In genomic region chr9:37254531-37255110, GRCm38 (mm10) we compare ENCODE assay signal across 8 mouse cellular contexts. TPM values are rescaled to one million over a fixed set of nuclear protein-coding genes. Genes with fewer than 3 reads are reported as not detected.
DNase-seq lines count a peak whose midpoint lies in the region; ATAC-seq lines count a peak whose summit lies in the region.

No protein-coding gene starts in this region.

- H3K36me3 ChIP-seq in lung, embryonic 15.5 days, result no peaks in the 10 kb centered on the region
- no peaks in the 10 kb centered on the region for H3K36me3 ChIP-seq in forebrain, embryonic 10.5 days (replicated peaks)
- no peaks in the 10 kb centered on the region for H3K36me3 ChIP-seq in limb, embryonic 15.5 days

- no peak overlapping the region for H3K27ac ChIP-seq in lung, embryonic 15.5 days
- peak overlapping the region; percentile 82 for H3K27ac ChIP-seq in forebrain, embryonic 10.5 days
- no peak overlapping the region for H3K27ac ChIP-seq in limb, embryonic 15.5 days

- H3K9ac ChIP-seq in lung, embryonic 15.5 days, result no peak overlapping the region
- H3K9ac ChIP-seq in limb, embryonic 15.5 days, result no peak overlapping the region

- H3K4me3 ChIP-seq in lung, embryonic 15.5 days, result peak overlapping the region; percentile 44
- peak overlapping the region; percentile 60 for H3K4me3 ChIP-seq in forebrain, embryonic 10.5 days
- peak overlapping the region; percentile 39 for H3K4me3 ChIP-seq in limb, embryonic 15.5 days

- DNase-seq in lung, postnatal 4 days, result no peak
- no peak for DNase-seq in forebrain, embryonic 10.5 days (ENCODE audit: extremely low spot score, low spot score)
- peak; percentile 31 for DNase-seq in retina, postnatal 1 day
- DNase-seq in gastrocnemius, postnatal 14 days, result no peak
- DNase-seq in layer of hippocampus, postnatal 25 days (ENCODE audit: extremely low spot score in 1 of 2, low spot score in 1 of 2), result no peak

- intact Hi-C loops in gastrocnemius, postnatal 14 days (cut with DNase I; ENCODE audit: low total_unique reads), result no loop called here

- H3K9me3 ChIP-seq in lung, embryonic 15.5 days, result no peaks in the 10 kb centered on the region
- no peaks in the 10 kb centered on the region for H3K9me3 ChIP-seq in forebrain, embryonic 10.5 days
- H3K9me3 ChIP-seq in limb, embryonic 15.5 days, result no peaks in the 10 kb centered on the region

- H3K4me1 ChIP-seq in lung, embryonic 15.5 days, result 0 out of 2 replicates have a peak, but pooled peaks cover 9% of the 10 kb centered on the region
- peaks cover 19% of the 10 kb centered on the region for H3K4me1 ChIP-seq in forebrain, embryonic 10.5 days
- peaks cover 14% of the 10 kb centered on the region for H3K4me1 ChIP-seq in limb, embryonic 15.5 days

- no peak for ATAC-seq in lung, embryonic 15.5 days (ENCODE audit: borderline replicate concordance, extremely low read depth, low FRiP score, low TSS enrichment)
- ATAC-seq in limb, embryonic 15.5 days (ENCODE audit: insufficient number of reproducible peaks, low FRiP score, low TSS enrichment, low read depth), result no peak
- ATAC-seq in cerebellum, adult (ENCODE audit: insufficient number of reproducible peaks, low FRiP score, low TSS enrichment), result no peak

- WGBS in lung, embryonic 15.5 days, result 20% methylated on average over 6 of the region's 6 CpGs
- 18% methylated on average over 6 of the region's 6 CpGs for WGBS in forebrain, embryonic 10.5 days
- WGBS in limb, embryonic 15.5 days, result 17% methylated on average over 6 of the region's 6 CpGs

- H3K27me3 ChIP-seq in lung, embryonic 15.5 days, result no peaks in the 10 kb centered on the region
- H3K27me3 ChIP-seq in forebrain, embryonic 10.5 days (ENCODE audit: poor library complexity, severe bottlenecking), result peaks cover 50% of the 10 kb centered on the region
- H3K27me3 ChIP-seq in limb, embryonic 15.5 days, result peaks cover 8% of the 10 kb centered on the region; the same call in 1 of the 2 replicates

- peak overlapping the region; percentile 86 for H3K4me2 ChIP-seq in lung, embryonic 15.5 days
- H3K4me2 ChIP-seq in limb, embryonic 15.5 days, result peak overlapping the region; percentile 70

RNA-seq across cellular contexts. Expression of gene Slc37a2, which starts 0.9 kb away (rescaled TPM):
- 1.1 and 1.6 TPM in 2 replicates for polyA plus RNA-seq in lung, embryonic 15.5 days (2015; fragmentation: Nextera tagmentation; extraction: Ambion mirVana)
- 2.2 and 2.5 TPM in 2 replicates for polyA plus RNA-seq in forebrain, embryonic 10.5 days (2016; fragmentation: Nextera tagmentation; extraction: Ambion mirVana)
- 7.6 and 9.7 TPM in 2 replicates for polyA plus RNA-seq in limb, embryonic 15.5 days (2015; fragmentation: Nextera tagmentation; extraction: Ambion mirVana)
- total RNA-seq in gastrocnemius, postnatal 14 days (2021), result 1 to 10 TPM; 1.1 TPM
- 1 to 10 TPM; 1.5 to 2.1 TPM for total RNA-seq in layer of hippocampus, postnatal 25 days (2021)

RNA-seq across cellular contexts. Expression of gene Tmem218, which starts 46.6 kb away (rescaled TPM):
- 12.3 and 13.6 TPM in 2 replicates for polyA plus RNA-seq in lung, embryonic 15.5 days (2015; fragmentation: Nextera tagmentation; extraction: Ambion mirVana)
- 12.6 and 12.9 TPM in 2 replicates for polyA plus RNA-seq in forebrain, embryonic 10.5 days (2016; fragmentation: Nextera tagmentation; extraction: Ambion mirVana)
- 10.9 and 11.2 TPM in 2 replicates for polyA plus RNA-seq in limb, embryonic 15.5 days (2015; fragmentation: Nextera tagmentation; extraction: Ambion mirVana)
- total RNA-seq in gastrocnemius, postnatal 14 days (2021), result 1 to 10 TPM; 2.4 TPM
- total RNA-seq in layer of hippocampus, postnatal 25 days (2021), result 1 to 10 TPM; 7.9 to 8.5 TPM
